Comparison of ENCODE assay signal across 8 mouse cellular contexts in genomic region chr13:60467821-60468579, GRCm38 (mm10).
DNase-seq lines count a peak whose midpoint lies in the region; ATAC-seq and TF ChIP-seq lines count a peak whose summit lies in the region.

No protein-coding gene starts in this region.

- H3K4me1 ChIP-seq in hindbrain, embryonic 14.5 days (replicated peaks; ENCODE audit: control insufficient read depth, insufficient read depth, low read length) = no peaks in the 10 kb centered on the region
- H3K4me1 ChIP-seq in hindbrain, embryonic 12.5 days = no peaks in the 10 kb centered on the region
- no peaks in the 10 kb centered on the region for H3K4me1 ChIP-seq in CH12.LX (ENCODE audit: control insufficient read depth in 1 of 2, insufficient read depth in 2 of 2)
- no peaks in the 10 kb centered on the region for H3K4me1 ChIP-seq in bone marrow macrophage, adult 2 months (ENCODE audit: control insufficient read depth, insufficient read depth, low read length)
- 0 out of 2 replicates have a peak, but pooled peaks cover 5% of the 10 kb centered on the region for H3K4me1 ChIP-seq in forebrain, embryonic 13.5 days

- H3K27me3 ChIP-seq in hindbrain, embryonic 14.5 days (ENCODE audit: control insufficient read depth, insufficient read depth, low read length) = no peaks in the 10 kb centered on the region
- no peaks in the 10 kb centered on the region for H3K27me3 ChIP-seq in hindbrain, embryonic 12.5 days
- no peaks in the 10 kb centered on the region for H3K27me3 ChIP-seq in CH12.LX (replicated peaks)
- H3K27me3 ChIP-seq in forebrain, embryonic 13.5 days = no peaks in the 10 kb centered on the region

- TF ChIP-seq RAD21 in CH12.LX (IDR thresholded peaks at IDR 0.05; ENCODE audit: low read depth, low read length) = peak; percentile 54

- peak; percentile 8 to 48; a peak in 2 of 4 replicates for TF ChIP-seq CTCF in CH12.LX (conservative IDR thresholded peaks at IDR 0.05 in 1 of 2, IDR thresholded peaks at IDR 0.05 in 1 of 2; ENCODE audit: low read depth in 2 of 2, low read length in 2 of 2)
- TF ChIP-seq CTCF in bone marrow macrophage, adult 2 months (IDR thresholded peaks at IDR 0.05; ENCODE audit: low read depth, low read length) = peak; percentile 32

- no peak overlapping the region for H3K27ac ChIP-seq in hindbrain, embryonic 14.5 days
- H3K27ac ChIP-seq in hindbrain, embryonic 12.5 days = no peak overlapping the region
- no peak overlapping the region for H3K27ac ChIP-seq in CH12.LX (ENCODE audit: insufficient read depth, low read depth)
- H3K27ac ChIP-seq in bone marrow macrophage, adult 2 months (ENCODE audit: insufficient read depth, low read depth, low read length) = no peak overlapping the region
- H3K27ac ChIP-seq in forebrain, embryonic 13.5 days = no peak overlapping the region

- no peaks in the 10 kb centered on the region for H3K36me3 ChIP-seq in hindbrain, embryonic 14.5 days (replicated peaks; ENCODE audit: control insufficient read depth, insufficient read depth)
- no peaks in the 10 kb centered on the region for H3K36me3 ChIP-seq in hindbrain, embryonic 12.5 days
- no peaks in the 10 kb centered on the region for H3K36me3 ChIP-seq in CH12.LX (replicated peaks in 1 of 2; ENCODE audit: control insufficient read depth in 1 of 2, insufficient read depth in 1 of 2, low read length in 1 of 2)
- no peaks in the 10 kb centered on the region for H3K36me3 ChIP-seq in forebrain, embryonic 13.5 days (ENCODE audit: poor library complexity, severe bottlenecking)

- TF ChIP-seq POLR2A in CH12.LX (IDR thresholded peaks at IDR 0.05; ENCODE audit: low read depth, low read length) = no peak
- TF ChIP-seq POLR2A in bone marrow macrophage, adult 2 months (IDR thresholded peaks at IDR 0.05; ENCODE audit: borderline replicate concordance, low read depth, low read length) = no peak

- dilution Hi-C loops in CH12.LX (cut with MboI; ENCODE audit: extremely low pct_ligation_motif_present, extremely low pct_unique_long_range_greater_than_20kb, low sequenced_read_pairs) = no loop called here

- H3K79me2 ChIP-seq in CH12.LX (replicated peaks; ENCODE audit: control insufficient read depth, extremely low read depth, insufficient read depth, poor library complexity, severe bottlenecking) = no peaks in the 10 kb centered on the region

- no peak for TF ChIP-seq EP300 in CH12.LX (IDR thresholded peaks at IDR 0.05; ENCODE audit: low read length)

- no peak for ATAC-seq in hindbrain, embryonic 14.5 days (ENCODE audit: low FRiP score)
- no peak for ATAC-seq in hindbrain, embryonic 12.5 days (ENCODE audit: low FRiP score)
- 0 out of 2 replicates have a peak, but pooled peaks have one; percentile 10 for ATAC-seq in forebrain, embryonic 13.5 days

- in situ Hi-C loops in CH12.LX (cut with MboI; ENCODE audit: low pct_ligation_motif_present, low pct_unique_long_range_greater_than_20kb, low sequenced_read_pairs) = loop anchor here (25.0 kb wide), 1 partner anchor 581 kb away; no protein-coding TSS in a partner anchor

- no peak overlapping the region for H3K9ac ChIP-seq in hindbrain, embryonic 14.5 days
- no peak overlapping the region for H3K9ac ChIP-seq in hindbrain, embryonic 12.5 days
- H3K9ac ChIP-seq in CH12.LX (ENCODE audit: insufficient read depth, low read depth) = no peak overlapping the region
- H3K9ac ChIP-seq in forebrain, embryonic 13.5 days = no peak overlapping the region

- H3K4me3 ChIP-seq in hindbrain, embryonic 14.5 days (replicated peaks; ENCODE audit: low read length) = no peak overlapping the region
- no peak overlapping the region for H3K4me3 ChIP-seq in hindbrain, embryonic 12.5 days
- H3K4me3 ChIP-seq in CH12.LX (replicated peaks in 1 of 3; ENCODE audit: low read depth in 2 of 3, low read length in 2 of 3, poor library complexity in 1 of 3) = no peak overlapping the region
- H3K4me3 ChIP-seq in bone marrow macrophage, adult 2 months (ENCODE audit: insufficient read depth, low read length) = no peak overlapping the region
- H3K4me3 ChIP-seq in forebrain, embryonic 13.5 days = no peak overlapping the region

- peak; percentile 85 for DNase-seq in hindbrain, embryonic 14.5 days (ENCODE audit: low spot score)
- no peak for DNase-seq in CH12.LX (ENCODE audit: extremely low read depth)
- DNase-seq in kidney, postnatal 36 days = peak; percentile 49 to 81
- DNase-seq in lung, postnatal 25 days (ENCODE audit: low spot score) = peak; percentile 31
- peak; percentile 52 to 67 for DNase-seq in urinary bladder, postnatal 36 days (ENCODE audit: low spot score in 2 of 2)

- H3K4me2 ChIP-seq in hindbrain, embryonic 14.5 days (replicated peaks) = no peak overlapping the region
- no peak overlapping the region for H3K4me2 ChIP-seq in hindbrain, embryonic 12.5 days (replicated peaks)
- H3K4me2 ChIP-seq in CH12.LX (ENCODE audit: insufficient read depth, low read depth, poor library complexity, severe bottlenecking) = no peak overlapping the region
- no peak overlapping the region for H3K4me2 ChIP-seq in forebrain, embryonic 13.5 days

- WGBS in hindbrain, embryonic 14.5 days = 20% methylated on average over 11 of the region's 11 CpGs
- WGBS in hindbrain, embryonic 12.5 days = 18% methylated on average over 11 of the region's 11 CpGs
- 22% methylated on average over 11 of the region's 11 CpGs for WGBS in forebrain, embryonic 13.5 days

- H3K9me3 ChIP-seq in hindbrain, embryonic 14.5 days (ENCODE audit: control insufficient read depth, low read length) = no peaks in the 10 kb centered on the region
- no peaks in the 10 kb centered on the region for H3K9me3 ChIP-seq in hindbrain, embryonic 12.5 days (replicated peaks)
- H3K9me3 ChIP-seq in CH12.LX (replicated peaks; ENCODE audit: low read length) = peaks cover 79% of the 10 kb centered on the region
- H3K9me3 ChIP-seq in forebrain, embryonic 13.5 days (replicated peaks) = no peaks in the 10 kb centered on the region

TF ChIP-seq in CH12.LX, 34 proteins besides CTCF, POLR2A, EP300 and RAD21:
- TF ChIP-seq SMC3 (IDR thresholded peaks at IDR 0.05; ENCODE audit: low read depth, low read length) = peak; percentile 29
- TF ChIP-seq ETS1 (conservative IDR thresholded peaks at IDR 0.05; ENCODE audit: low read depth, low read length) = no peak
TF ChIP-seq in CH12.LX: peak in this region for 1.
